Mouse (Mus musculus): ENCODE measurements around the gene Zfp128. TPM values are rescaled to one million over a fixed set of nuclear protein-coding genes. Genes with fewer than 3 reads are reported as not detected.
"Not testable (repeated sequence)": the region's sequence is repeated elsewhere in the genome, so short reads cannot be mapped to it uniquely, and the experiment has no call there.

The Zfp128 gene
- total and polyA plus RNA-seq, 2 experiments from 2014 or later: 2.0 to 16.6 TPM

DNA sequence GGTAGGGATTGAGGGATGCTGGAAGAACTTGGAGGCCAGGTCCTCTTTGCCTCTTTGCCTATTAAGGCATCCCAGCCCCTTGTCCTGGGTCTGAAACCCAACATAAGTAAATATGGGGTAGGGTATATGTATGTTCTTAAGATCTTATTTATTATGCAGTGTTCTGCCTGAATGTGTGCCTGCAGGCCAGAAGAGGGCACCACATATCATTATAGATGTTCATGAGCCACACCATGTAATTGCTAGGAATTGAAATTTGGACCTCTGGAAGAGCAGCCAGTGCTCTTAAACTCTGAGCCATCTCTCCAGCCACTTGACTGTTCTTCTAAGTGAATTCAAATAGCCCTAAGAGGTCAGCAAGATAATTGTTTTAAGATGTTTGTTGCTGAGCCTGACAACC lies 32.6 kb downstream of the Zfp128 start:
- Histone ChIP-seq H3K4me3 (ENCODE audit: low read depth, low read length) (no peak overlapping the region), H3K27ac (ENCODE audit: low read depth, low read length) (no peak overlapping the region), H3K36me3 (ENCODE audit: insufficient read depth, low read length) (0 out of 2 replicates have a peak, but pooled peaks cover 4% of the 10 kb centered on the region), H3K4me2 (ENCODE audit: low read depth, low read length, poor library complexity, severe bottlenecking) (no peak overlapping the region), H3K27me3 (ENCODE audit: insufficient read depth, low read length) (no peaks in the 10 kb centered on the region), H3K9me3 (ENCODE audit: low read length) (no peaks in the 10 kb centered on the region), H3K9ac (replicated peaks; ENCODE audit: low read length, poor library complexity, severe bottlenecking) (no peak overlapping the region), H3K4me1 (ENCODE audit: insufficient read depth, low read length) (no peaks in the 10 kb centered on the region)
- ATAC-seq (ENCODE audit: low FRiP score) (no peak), DNase-seq (ENCODE audit: low spot score) (peak; percentile 33)
- peak; percentile 68 for TF ChIP-seq CTCF (IDR thresholded peaks at IDR 0.05)

- 88% methylated on average over 7 of the region's 8 CpGs for WGBS
- not testable (repeated sequence) for H3K9ac ChIP-seq (replicated peaks; ENCODE audit: low read length, poor library complexity, severe bottlenecking); H3K27ac ChIP-seq (ENCODE audit: low read depth, low read length); H3K27me3 ChIP-seq (ENCODE audit: insufficient read depth, low read length); H3K9me3 ChIP-seq (ENCODE audit: low read length); H3K4me3 ChIP-seq (ENCODE audit: low read depth, low read length); DNase-seq (ENCODE audit: low spot score); H3K4me2 ChIP-seq (ENCODE audit: low read depth, low read length, poor library complexity, severe bottlenecking); ATAC-seq (ENCODE audit: low FRiP score); H3K4me1 ChIP-seq (ENCODE audit: insufficient read depth, low read length)
- H3K36me3 ChIP-seq (ENCODE audit: insufficient read depth, low read length): peaks cover 17% of the 10 kb centered on the region
Observed at GRCm38 (mm10) chr7:12920495-12920894, 39.5 kb downstream of the Zfp128 start.

DNA sequence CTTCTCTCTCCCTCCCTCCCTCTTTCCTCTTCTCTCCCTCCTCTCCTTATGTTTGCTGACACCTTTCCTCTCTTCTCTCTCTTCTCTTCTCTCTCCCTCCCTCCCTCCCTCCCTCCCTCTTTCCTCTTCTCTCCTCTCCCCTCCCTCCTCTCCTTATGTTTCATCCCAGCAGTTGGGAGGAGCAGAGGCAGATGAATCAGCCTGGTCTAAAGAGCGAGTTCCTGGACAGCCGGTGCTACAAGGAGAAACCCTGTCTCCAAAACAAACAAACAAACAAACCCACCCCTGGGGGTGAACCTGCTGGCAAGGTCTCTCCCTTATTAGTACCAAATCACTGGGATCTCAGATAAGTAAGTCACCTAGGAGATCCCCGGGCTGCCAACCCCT lies 40.3 kb downstream of the Zfp128 start:
- H3K4me3 ChIP-seq (ENCODE audit: low read depth, low read length): peak overlapping the region; percentile 83
- H3K27ac ChIP-seq (ENCODE audit: low read depth, low read length): peak overlapping the region; percentile 97
- TF ChIP-seq CTCF (IDR thresholded peaks at IDR 0.05): no peak
- WGBS: 0% methylated on average over 3 of the region's 3 CpGs
- H3K27me3 ChIP-seq (ENCODE audit: insufficient read depth, low read length): 0 out of 2 replicates have a peak, but pooled peaks cover 6% of the 10 kb centered on the region
- H3K4me1 ChIP-seq (ENCODE audit: insufficient read depth, low read length): peaks cover 8% of the 10 kb centered on the region; the same call in 1 of the 2 replicates
- peak overlapping the region; percentile 84 for H3K4me2 ChIP-seq (ENCODE audit: low read depth, low read length, poor library complexity, severe bottlenecking)
- H3K9me3 ChIP-seq (ENCODE audit: low read length): no peaks in the 10 kb centered on the region
- ATAC-seq (ENCODE audit: low FRiP score) (peak; percentile 17; the same call in 1 of the 2 replicates), DNase-seq (ENCODE audit: low spot score) (peak; percentile 48)
- peaks cover 25% of the 10 kb centered on the region for H3K36me3 ChIP-seq (ENCODE audit: insufficient read depth, low read length)
- H3K9ac ChIP-seq (replicated peaks; ENCODE audit: low read length, poor library complexity, severe bottlenecking): peak overlapping the region; percentile 82

GRCm38 (mm10) chr7:12921705-12922465 lies 40.9 kb downstream of the Zfp128 start, which contains the start of gene Rps5:
TSS of gene Rps5 (plus strand) at chr7:12922290.
- WGBS: under 1% methylated on average over 55 of the region's 55 CpGs
- peak; percentile 88 for TF ChIP-seq CTCF (IDR thresholded peaks at IDR 0.05)

GRCm38 (mm10) chr7:12922729-12923128 lies 41.8 kb downstream of the Zfp128 start:
- Histone ChIP-seq H3K36me3 (ENCODE audit: insufficient read depth, low read length) (peaks cover 35% of the 10 kb centered on the region), H3K4me1 (ENCODE audit: insufficient read depth, low read length) (peaks cover 8% of the 10 kb centered on the region; the same call in 1 of the 2 replicates), H3K9me3 (ENCODE audit: low read length) (no peaks in the 10 kb centered on the region), H3K4me3 (ENCODE audit: low read depth, low read length) (peak overlapping the region; percentile 83), H3K27me3 (ENCODE audit: insufficient read depth, low read length) (0 out of 2 replicates have a peak, but pooled peaks cover 6% of the 10 kb centered on the region), H3K9ac (replicated peaks; ENCODE audit: low read length, poor library complexity, severe bottlenecking) (peak overlapping the region; percentile 81), H3K4me2 (ENCODE audit: low read depth, low read length, poor library complexity, severe bottlenecking) (peak overlapping the region; percentile 69), H3K27ac (ENCODE audit: low read depth, low read length) (peak overlapping the region; percentile 47; the same call in 1 of the 2 replicates)
- no peak for TF ChIP-seq CTCF (IDR thresholded peaks at IDR 0.05)
- 6% methylated on average over 8 of the region's 8 CpGs for WGBS
- no peak for DNase-seq (ENCODE audit: low spot score)
- no peak for ATAC-seq (ENCODE audit: low FRiP score)

More at GRCm38 (mm10) chr7:12921705-12922465, 40.9 kb downstream of the Zfp128 start, which contains the start of gene Rps5:
- peak within 1 kb of the TSS; percentile 83 for H3K4me3 ChIP-seq (ENCODE audit: low read depth, low read length)
- DNase-seq (ENCODE audit: low spot score) (peak; percentile 100), ATAC-seq (ENCODE audit: low FRiP score) (peak; percentile 97)
- no peaks in the 10 kb centered on the region for H3K9me3 ChIP-seq (ENCODE audit: low read length)
- peaks cover 8% of the 10 kb centered on the region; the same call in 1 of the 2 replicates for H3K4me1 ChIP-seq (ENCODE audit: insufficient read depth, low read length)
- H3K9ac ChIP-seq (replicated peaks; ENCODE audit: low read length, poor library complexity, severe bottlenecking): peak within 1 kb of the TSS; percentile 82
- H3K27ac ChIP-seq (ENCODE audit: low read depth, low read length): peak within 1 kb of the TSS; percentile 97
- 0 out of 2 replicates have a peak, but pooled peaks cover 6% of the 10 kb centered on the region for H3K27me3 ChIP-seq (ENCODE audit: insufficient read depth, low read length)
- peaks cover 31% of the 10 kb centered on the region for H3K36me3 ChIP-seq (ENCODE audit: insufficient read depth, low read length)
- H3K4me2 ChIP-seq (ENCODE audit: low read depth, low read length, poor library complexity, severe bottlenecking): peak within 1 kb of the TSS; percentile 84

DNA sequence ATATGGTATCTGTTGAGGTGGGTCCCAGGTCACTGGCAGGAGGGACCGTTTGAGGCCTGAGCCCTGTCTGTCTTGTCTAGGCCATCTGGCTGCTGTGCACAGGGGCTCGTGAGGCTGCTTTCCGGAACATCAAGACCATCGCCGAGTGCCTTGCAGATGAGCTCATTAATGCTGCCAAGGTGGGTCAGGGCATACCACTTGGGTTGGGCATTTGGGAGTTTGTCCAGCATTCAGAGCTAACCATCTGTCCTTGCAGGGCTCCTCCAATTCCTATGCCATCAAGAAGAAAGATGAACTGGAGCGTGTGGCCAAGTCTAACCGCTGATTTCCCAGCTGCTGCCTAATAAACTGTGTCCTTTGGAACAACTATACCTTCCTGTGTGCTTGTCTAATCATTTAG lies 45.3 kb downstream of the Zfp128 start:
- DNase-seq (ENCODE audit: low spot score): peak; percentile 40
- Histone ChIP-seq H3K4me3 (ENCODE audit: low read depth, low read length) (no peak overlapping the region), H3K9ac (replicated peaks; ENCODE audit: low read length, poor library complexity, severe bottlenecking) (no peak overlapping the region), H3K4me1 (ENCODE audit: insufficient read depth, low read length) (peaks cover 8% of the 10 kb centered on the region; the same call in 1 of the 2 replicates), H3K27me3 (ENCODE audit: insufficient read depth, low read length) (0 out of 2 replicates have a peak, but pooled peaks cover 6% of the 10 kb centered on the region), H3K27ac (ENCODE audit: low read depth, low read length) (no peak overlapping the region), H3K4me2 (ENCODE audit: low read depth, low read length, poor library complexity, severe bottlenecking) (no peak overlapping the region), H3K36me3 (ENCODE audit: insufficient read depth, low read length) (peaks cover 37% of the 10 kb centered on the region), H3K9me3 (ENCODE audit: low read length) (no peaks in the 10 kb centered on the region)
- no peak for ATAC-seq (ENCODE audit: low FRiP score)
- TF ChIP-seq CTCF (IDR thresholded peaks at IDR 0.05): no peak
- 88% methylated on average over 7 of the region's 7 CpGs for WGBS

Data from midbrain, postnatal 0 days (tissue).